Mouse (Mus musculus): ENCODE measurements around the gene Wfdc8. TPM values are rescaled to one million over a fixed set of nuclear protein-coding genes. Genes with fewer than 3 reads are reported as not detected.
A peak's percentile ranks its signal among the peaks of the same experiment; 100 is the strongest.

The Wfdc8 gene
- polyA plus RNA-seq, 1 experiment: not detected

DNA sequence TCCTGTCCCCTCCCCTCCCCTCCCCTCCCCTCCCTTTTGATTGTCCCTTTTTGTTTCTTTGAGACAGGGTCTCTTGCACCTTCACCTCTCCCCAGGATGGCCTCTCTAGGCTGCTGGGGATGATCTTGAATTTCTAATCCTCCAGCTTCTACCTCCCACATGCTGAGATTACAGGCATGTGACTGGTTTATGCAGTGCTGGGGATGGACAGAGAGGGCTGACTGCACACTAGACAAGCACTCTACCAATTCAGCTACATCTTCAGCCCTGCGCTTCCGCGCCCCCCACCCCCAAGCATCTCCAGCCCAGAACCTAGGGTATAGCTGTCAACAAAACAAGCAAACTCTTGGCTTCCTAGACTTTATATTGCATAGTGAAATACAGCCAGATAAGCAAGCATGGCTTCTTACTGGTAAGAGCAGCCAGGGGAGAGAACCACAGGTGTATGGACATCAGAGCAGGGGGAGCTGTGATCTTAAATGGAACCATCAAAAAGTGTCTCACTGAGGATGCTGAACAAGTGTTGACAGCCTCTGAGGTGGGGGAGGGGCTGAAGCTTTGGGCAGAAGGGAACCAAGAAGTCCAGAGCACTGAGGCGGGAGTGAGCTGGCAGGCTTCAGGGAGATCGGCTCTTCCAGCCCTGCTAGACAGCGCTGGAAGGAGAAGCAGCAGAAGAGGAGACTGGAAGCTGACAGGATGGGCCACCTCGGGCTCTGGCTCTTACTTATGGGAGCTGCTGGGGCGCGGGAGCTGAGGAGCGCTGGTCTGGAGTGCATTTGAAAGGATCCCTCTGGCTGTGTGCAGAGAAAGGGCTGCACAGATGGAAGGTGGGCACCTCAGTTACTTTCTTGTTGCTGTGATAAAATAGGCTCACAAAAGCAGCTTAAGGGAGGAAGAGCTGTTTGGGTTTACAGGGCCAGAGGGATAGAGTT is 63.2 kb downstream of the Wfdc8 start:
- no peak for TF ChIP-seq CTCF (IDR thresholded peaks at IDR 0.05; ENCODE audit: extremely low read depth, insufficient read depth, low read length)
- peak; percentile 48 for TF ChIP-seq POLR2A (IDR thresholded peaks at IDR 0.05; ENCODE audit: extremely low read depth, insufficient read depth, low read length)
- no peak overlapping the region for H3K4me3 ChIP-seq (ENCODE audit: insufficient read depth, low read length)
- peak overlapping the region; percentile 38; the same call in 1 of the 2 replicates for H3K27ac ChIP-seq (ENCODE audit: insufficient read depth, low read length)
- no peaks in the 10 kb centered on the region for H3K4me1 ChIP-seq (ENCODE audit: control insufficient read depth, insufficient read depth, low read length)

DNA sequence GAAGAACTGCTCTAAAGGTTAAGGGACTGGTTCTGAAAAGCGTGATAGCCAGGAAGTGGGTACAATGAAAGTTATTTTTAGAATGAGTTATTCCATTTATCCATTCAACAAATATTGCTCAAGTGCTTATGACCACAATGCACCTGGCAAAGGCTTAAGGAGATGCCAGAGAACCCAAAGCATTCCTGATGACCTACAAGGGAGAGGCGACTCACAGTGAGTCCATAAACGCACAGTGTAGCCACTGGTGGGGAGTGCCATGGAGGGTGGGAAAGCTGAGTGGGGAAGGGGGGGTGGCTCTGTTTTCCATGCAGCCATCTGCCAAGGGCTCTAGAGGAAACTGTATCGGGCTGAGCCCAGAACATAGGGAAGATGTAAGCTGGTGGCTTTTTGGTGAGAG is 64.1 kb downstream of the Wfdc8 start:
- Histone ChIP-seq H3K27ac (ENCODE audit: insufficient read depth, low read length) (no peak overlapping the region), H3K4me1 (ENCODE audit: control insufficient read depth, insufficient read depth, low read length) (no peaks in the 10 kb centered on the region), H3K4me3 (ENCODE audit: insufficient read depth, low read length) (no peak overlapping the region)
- TF ChIP-seq CTCF (IDR thresholded peaks at IDR 0.05; ENCODE audit: extremely low read depth, insufficient read depth, low read length): no peak
- TF ChIP-seq POLR2A (IDR thresholded peaks at IDR 0.05; ENCODE audit: extremely low read depth, insufficient read depth, low read length): no peak

Other genes with a start within 250 kb of the Wfdc8 start
- gene Slpi, start 224.5 kb downstream of the Wfdc8 start, polyA plus RNA-seq (2012; rRNA removed): 0.33 and 1.5 TPM in 2 replicates
- gene Rbpjl, start 210.5 kb downstream of the Wfdc8 start, polyA plus RNA-seq (2012; rRNA removed): 1.1 and 1.3 TPM in 2 replicates
- 16.2 and 17.4 TPM in 2 replicates for gene Matn4, start 208.5 kb downstream of the Wfdc8 start, polyA plus RNA-seq (2012; rRNA removed)
- 47.1 and 50.7 TPM in 2 replicates for gene Sdc4, start 169.7 kb downstream of the Wfdc8 start, polyA plus RNA-seq (2012; rRNA removed)
- gene Sys1, start 156.7 kb downstream of the Wfdc8 start, polyA plus RNA-seq (2012; rRNA removed): 58.1 and 64.5 TPM in 2 replicates
- 7.4 and 9.5 TPM in 2 replicates for gene Gm20458, start 152.7 kb downstream of the Wfdc8 start, polyA plus RNA-seq (2012; rRNA removed)
- gene Trp53tg5, start 139.9 kb downstream of the Wfdc8 start, polyA plus RNA-seq (2012; rRNA removed): not detected in 2 replicates
- gene Dbndd2, start 127.5 kb downstream of the Wfdc8 start, polyA plus RNA-seq (2012; rRNA removed): 250 and 313 TPM in 2 replicates
- gene Pigt, start 116.1 kb downstream of the Wfdc8 start, polyA plus RNA-seq (2012; rRNA removed): 71.6 and 73.6 TPM in 2 replicates
- gene Wfdc2, start 51.2 kb downstream of the Wfdc8 start, polyA plus RNA-seq (2012; rRNA removed): 0.49 and 1.3 TPM in 2 replicates
- gene Spint3, start 40.2 kb downstream of the Wfdc8 start, polyA plus RNA-seq (2012; rRNA removed): not detected in 2 replicates
- not detected in 2 replicates for gene Wfdc6a, start 28.2 kb downstream of the Wfdc8 start, polyA plus RNA-seq (2012; rRNA removed)
- gene Eppin, start 20.0 kb downstream of the Wfdc8 start, polyA plus RNA-seq (2012; rRNA removed): not detected in 2 replicates
- gene Wfdc6b, start 104 bp downstream of the Wfdc8 start, polyA plus RNA-seq (2012; rRNA removed): not detected in 2 replicates
- not detected in 2 replicates for gene Wfdc16, start 25.2 kb upstream of the Wfdc8 start, polyA plus RNA-seq (2012; rRNA removed)
- not detected in 2 replicates for gene Wfdc10, start 42.4 kb upstream of the Wfdc8 start, polyA plus RNA-seq (2012; rRNA removed)
- not detected in 2 replicates for gene Wfdc9, start 43.0 kb upstream of the Wfdc8 start, polyA plus RNA-seq (2012; rRNA removed)
- gene Wfdc11, start 60.5 kb upstream of the Wfdc8 start, polyA plus RNA-seq (2012; rRNA removed): not detected in 2 replicates
- gene Wfdc13, start 71.5 kb upstream of the Wfdc8 start, polyA plus RNA-seq (2012; rRNA removed): not detected in 2 replicates
- not detected in 2 replicates for gene Spint4, start 84.9 kb upstream of the Wfdc8 start, polyA plus RNA-seq (2012; rRNA removed)
- not detected in 2 replicates for gene Spint5, start 101.7 kb upstream of the Wfdc8 start, polyA plus RNA-seq (2012; rRNA removed)
- 2.4 and 2.6 TPM in 2 replicates for gene Wfdc3, start 132.3 kb upstream of the Wfdc8 start, polyA plus RNA-seq (2012; rRNA removed)
- gene Dnttip1, start 132.4 kb upstream of the Wfdc8 start, polyA plus RNA-seq (2012; rRNA removed): 35.5 and 36.4 TPM in 2 replicates
- gene Ube2c, start 156.3 kb upstream of the Wfdc8 start, polyA plus RNA-seq (2012; rRNA removed): 1.4 and 3.0 TPM in 2 replicates
- 1.3 and 1.6 TPM in 2 replicates for gene Tnnc2, start 166.3 kb upstream of the Wfdc8 start, polyA plus RNA-seq (2012; rRNA removed)
- gene Snx21, start 172.2 kb upstream of the Wfdc8 start, polyA plus RNA-seq (2012; rRNA removed): 55.7 and 64.2 TPM in 2 replicates
- 29.8 and 30.3 TPM in 2 replicates for gene Acot8, start 191.3 kb upstream of the Wfdc8 start, polyA plus RNA-seq (2012; rRNA removed)
- 7.2 and 7.6 TPM in 2 replicates for gene Zswim3, start 191.5 kb upstream of the Wfdc8 start, polyA plus RNA-seq (2012; rRNA removed)
- gene Zswim1, start 209.1 kb upstream of the Wfdc8 start, polyA plus RNA-seq (2012; rRNA removed): 17.0 and 17.3 TPM in 2 replicates
- 0.23 and 0.66 TPM in 2 replicates for gene Spata25, start 214.9 kb upstream of the Wfdc8 start, polyA plus RNA-seq (2012; rRNA removed)
- gene Ctsa, start 219.2 kb upstream of the Wfdc8 start, polyA plus RNA-seq (2012; rRNA removed): 200 and 204 TPM in 2 replicates
- 5.0 and 5.2 TPM in 2 replicates for gene Neurl2, start 219.8 kb upstream of the Wfdc8 start, polyA plus RNA-seq (2012; rRNA removed)
- 172 and 186 TPM in 2 replicates for gene Pltp, start 244.1 kb upstream of the Wfdc8 start, polyA plus RNA-seq (2012; rRNA removed)

All from cortical plate, adult 2 months (tissue).